Mouse (Mus musculus) embryonic fibroblast, embryonic 13.5 days (primary cell): ENCODE measurements at regions not wholly inside any gene's neighbourhood (a gene's known extent, or its start where the extent isn't known, plus 50 kb on each side); places are given as distances from the start of the nearest gene placed in this dataset.

Experiments used
- CTCF ChIP-seq: IDR thresholded peaks from 2 replicates; pipeline ENCODE4 v1.5.1; 2011; ENCODE audit warnings: mild to moderate bottlenecking, control low read depth, low read length, moderate library complexity, borderline replicate concordance; ENCODE audit not compliant: insufficient read depth
- POLR2A ChIP-seq: IDR thresholded peaks from 2 replicates; pipeline ENCODE4 v1.6.1; 2011; ENCODE audit warnings: low read depth, mild to moderate bottlenecking, control low read depth, low read length, moderate library complexity

DNA sequence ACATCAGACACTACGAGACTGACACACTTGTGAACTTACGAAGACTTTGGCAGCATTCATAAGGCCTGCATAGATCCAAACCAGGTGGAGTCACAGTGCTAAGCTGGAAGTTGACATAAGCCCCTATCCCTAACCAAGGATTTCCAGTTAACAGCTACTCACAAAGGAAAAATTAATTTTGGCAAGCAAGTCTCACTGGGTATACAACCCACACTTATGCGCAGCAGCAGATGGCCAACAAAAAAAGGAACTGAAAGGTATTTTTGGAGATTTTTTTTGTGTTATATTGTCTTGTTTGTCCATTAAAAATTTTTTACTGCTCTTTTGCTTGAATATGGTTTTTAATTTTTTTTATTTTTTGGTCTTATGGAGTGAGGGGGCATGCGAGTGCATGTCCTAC, 509.0 kb downstream of the Rwdd3 start:
- no peak for TF ChIP-seq CTCF
- TF ChIP-seq POLR2A, result no peak
